Mouse (Mus musculus): ENCODE data around the gene D17Wsu92e.

The D17Wsu92e gene

GRCm38 (mm10) chr17:27702518-27702917, 117.9 kb downstream of the D17Wsu92e start:
- no peak for DNase-seq (ENCODE audit: extremely low spot score, low read depth, low spot score)

- no peak for DNase-seq (ENCODE audit: extremely low spot score, low read depth, low spot score)
Observed at GRCm38 (mm10) chr17:27701856-27702255, 118.6 kb downstream of the D17Wsu92e start.
